Mouse (Mus musculus) midbrain, postnatal 0 days (tissue): ENCODE results near the gene Wiz. TPM values are rescaled to one million over a fixed set of nuclear protein-coding genes. Genes with fewer than 3 reads are reported as not detected.

Experiments used
- ATAC-seq: fragments of 200-750 bp; cut with Nextera tagmentation; 2 replicates; pipeline ENCODE4 v1.8.0; 2017; ENCODE audit warnings: moderate number of reproducible peaks, mild to moderate bottlenecking, moderate TSS enrichment, moderate library complexity; ENCODE audit not compliant: low FRiP score
- DNase-seq: peaks from one replicate; pipeline ENCODE4 v3.0.0-alpha.2; 2015; ENCODE audit warnings: low spot score
- H3K27ac ChIP-seq: fragments of 300-500 bp; sonication (generic); 2 replicates; pipeline ENCODE4 v1.5.1; 2014; ENCODE audit warnings: low read depth, mild to moderate bottlenecking, low read length, mixed read lengths
- H3K27me3 ChIP-seq: fragments of 300-500 bp; sonication (generic); 2 replicates; pipeline ENCODE4 v1.6.1; 2014; ENCODE audit warnings: low read length, control low read depth, mixed read lengths; ENCODE audit not compliant: insufficient read depth
- H3K36me3 ChIP-seq: fragments of 300-500 bp; sonication (generic); 2 replicates; pipeline ENCODE4 v1.6.1; 2014; ENCODE audit warnings: low read length, control low read depth, mixed read lengths; ENCODE audit not compliant: insufficient read depth
- H3K4me1 ChIP-seq: fragments of 300-500 bp; sonication (generic); 2 replicates; pipeline ENCODE4 v1.6.1; 2014; ENCODE audit warnings: mild to moderate bottlenecking, control low read depth, antibody characterized with exemption, low read length, mixed read lengths; ENCODE audit not compliant: insufficient read depth
- H3K4me2 ChIP-seq: fragments of 300-500 bp; sonication (generic); 2 replicates; pipeline ENCODE4 v1.6.1; 2014; ENCODE audit warnings: low read depth, mild to moderate bottlenecking, low read length, mixed read lengths; ENCODE audit not compliant: poor library complexity, severe bottlenecking
- H3K4me3 ChIP-seq: fragments of 300-500 bp; sonication (generic); 2 replicates; pipeline ENCODE4 v1.5.1; 2014; ENCODE audit warnings: low read depth, mild to moderate bottlenecking, low read length, moderate library complexity
- H3K9ac ChIP-seq: fragments of 300-500 bp; sonication (generic); replicated peaks from 2 replicates; pipeline ENCODE4 v1.6.1; 2014; ENCODE audit warnings: mild to moderate bottlenecking, low read length, moderate library complexity, mixed read lengths; ENCODE audit not compliant: poor library complexity, severe bottlenecking
- H3K9me3 ChIP-seq: fragments of 300-500 bp; sonication (generic); 2 replicates; pipeline ENCODE4 v1.6.1; 2016; ENCODE audit warnings: low read length, control low read depth
- CTCF ChIP-seq: IDR thresholded peaks from 2 replicates; pipeline ENCODE4 v1.5.1; 2016; ENCODE audit warnings: antibody characterized with exemption, mild to moderate bottlenecking
- WGBS: fragments of 180-500 bp; shearing (Covaris S2); extraction: QIAGEN DNeasy Blood & Tissue Kit; methylation state at CpG from one replicate; pipeline ENCODE4 v1.1.7; 2014; 5-methylcytosine and 5-hydroxymethylcytosine counted together
- polyA plus RNA-seq: library from polyadenylated mRNA; unstranded; fragments of >200 nt; fragmentation: Nextera tagmentation; extraction: Ambion mirVana; gene quantifications from 2 replicates; pipeline ENCODE4 v1.2.1, GENCODE M21; 2015
- total RNA-seq: library from RNA; depleted of rRNA; stranded (reverse); fragments of >200 nt; gene quantifications from 2 replicates; pipeline ENCODE4 v1.2.3, GENCODE M21; 2014

Gene Wiz
- total and polyA plus RNA-seq, 2 experiments from 2014 or later = 41.3 to 68.0 TPM

- WGBS = 90% methylated on average over 15 of the region's 15 CpGs
- H3K9me3 ChIP-seq = no peaks in the 10 kb centered on the region
- no peak for ATAC-seq
These were observed 12.8 kb downstream of the Wiz start for GRCm38 (mm10) chr17:32376475-32376874.

DNA sequence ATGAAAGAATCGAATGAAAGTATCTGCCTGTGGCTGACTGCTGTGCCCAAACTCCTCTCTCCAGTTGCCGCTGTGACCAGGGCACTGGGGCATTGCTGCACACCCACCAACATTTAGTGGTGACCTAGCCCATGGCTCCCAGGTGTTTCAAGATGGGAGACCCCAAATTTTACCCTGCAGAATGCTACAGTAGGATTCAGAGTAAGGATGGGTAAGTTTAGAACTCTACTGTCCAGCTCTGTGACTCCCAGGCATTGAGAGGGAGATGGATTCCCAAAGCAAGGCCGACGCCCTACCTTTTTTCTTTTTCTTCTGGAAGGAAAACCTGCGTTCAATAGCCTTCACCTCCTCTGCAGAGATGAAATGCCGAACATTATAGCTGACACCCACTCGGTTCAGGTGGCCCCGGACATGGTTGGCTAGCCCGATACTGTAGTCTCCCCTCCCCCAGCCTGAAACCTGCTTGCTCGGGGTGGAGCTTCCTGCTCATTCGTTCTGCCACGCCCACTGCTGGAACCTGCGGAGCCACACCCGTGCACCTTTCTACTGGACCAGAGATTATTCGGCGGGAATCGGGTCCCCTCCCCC lies 20.2 kb downstream of the Wiz start:
- no peak overlapping the region for H3K4me3 ChIP-seq
- H3K27me3 ChIP-seq = no peaks in the 10 kb centered on the region
- no peak overlapping the region for H3K27ac ChIP-seq
- no peaks in the 10 kb centered on the region for H3K9me3 ChIP-seq
- 27% methylated on average over 10 of the region's 17 CpGs for WGBS
- no peaks in the 10 kb centered on the region; the same call in 1 of the 2 replicates for H3K4me1 ChIP-seq
- no peak overlapping the region for H3K4me2 ChIP-seq
- TF ChIP-seq CTCF = no peak
- DNase-seq = no peak
- no peak for ATAC-seq
- H3K36me3 ChIP-seq = peaks cover 12% of the 10 kb centered on the region; the same call in 1 of the 2 replicates
- no peak overlapping the region for H3K9ac ChIP-seq

More at GRCm38 (mm10) chr17:32376475-32376874, 12.8 kb downstream of the Wiz start:
- TF ChIP-seq CTCF = no peak
- H3K27ac ChIP-seq = no peak overlapping the region
- no peak overlapping the region for H3K4me2 ChIP-seq
- no peaks in the 10 kb centered on the region for H3K27me3 ChIP-seq
- H3K4me1 ChIP-seq = no peaks in the 10 kb centered on the region
- H3K4me3 ChIP-seq = no peak overlapping the region
- no peak for DNase-seq
- H3K36me3 ChIP-seq = peaks cover 30% of the 10 kb centered on the region
- H3K9ac ChIP-seq = no peak overlapping the region

- Histone ChIP-seq H3K4me3 (no peak overlapping the region), H3K36me3 (peaks cover 12% of the 10 kb centered on the region; the same call in 1 of the 2 replicates), H3K9ac (no peak overlapping the region), H3K9me3 (no peaks in the 10 kb centered on the region), H3K4me2 (no peak overlapping the region), H3K4me1 (peaks cover 9% of the 10 kb centered on the region), H3K27ac (no peak overlapping the region), H3K27me3 (no peaks in the 10 kb centered on the region)
- DNase-seq (no peak), ATAC-seq (no peak)
- 93% methylated on average over 11 of the region's 11 CpGs for WGBS
- TF ChIP-seq CTCF = no peak
These were observed 21.5 kb downstream of the Wiz start for GRCm38 (mm10) chr17:32367706-32368105.

- peaks cover 24% of the 10 kb centered on the region; the same call in 1 of the 2 replicates for H3K36me3 ChIP-seq
- DNase-seq (no peak), ATAC-seq (no peak)
- H3K27me3 ChIP-seq = no peaks in the 10 kb centered on the region
- no peak overlapping the region for H3K27ac ChIP-seq
- no peaks in the 10 kb centered on the region for H3K9me3 ChIP-seq
- WGBS = 93% methylated on average over 1 of the region's 1 CpGs
- no peak overlapping the region for H3K4me2 ChIP-seq
- H3K4me1 ChIP-seq = peaks cover 11% of the 10 kb centered on the region
- no peak overlapping the region for H3K9ac ChIP-seq
- TF ChIP-seq CTCF = no peak
- H3K4me3 ChIP-seq = no peak overlapping the region
These were observed 23.9 kb downstream of the Wiz start for GRCm38 (mm10) chr17:32365296-32365695.

DNA sequence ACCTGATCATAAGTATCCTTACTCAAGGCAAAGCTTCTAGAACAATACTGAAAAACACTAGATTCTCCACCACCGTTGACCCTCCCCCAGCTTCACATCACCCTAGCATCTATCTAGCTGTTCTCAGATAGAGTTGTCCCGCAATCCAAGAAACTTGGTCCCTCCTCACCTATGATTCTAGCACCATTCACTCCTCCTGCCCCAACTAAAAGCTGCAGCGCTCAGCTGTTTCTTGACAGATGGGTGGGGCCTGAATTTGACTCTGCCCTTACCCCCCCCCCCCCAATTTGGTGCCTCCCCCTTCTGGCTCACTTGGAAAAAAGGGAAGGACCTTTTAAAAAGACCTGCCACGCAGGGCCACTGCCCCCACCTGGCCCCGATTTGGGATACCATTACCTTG lies 24.4 kb downstream of the Wiz start:
- DNase-seq (no peak), ATAC-seq (peak; percentile 15; the same call in 1 of the 2 replicates)
- peaks cover 11% of the 10 kb centered on the region for H3K4me1 ChIP-seq
- peak overlapping the region; percentile 73 for H3K27ac ChIP-seq
- peaks cover 29% of the 10 kb centered on the region for H3K36me3 ChIP-seq
- no peaks in the 10 kb centered on the region for H3K27me3 ChIP-seq
- H3K9me3 ChIP-seq = no peaks in the 10 kb centered on the region
- H3K9ac ChIP-seq = peak overlapping the region; percentile 93
- WGBS = 65% methylated on average over 5 of the region's 5 CpGs
- H3K4me2 ChIP-seq = peak overlapping the region; percentile 85
- TF ChIP-seq CTCF = no peak
- H3K4me3 ChIP-seq = peak overlapping the region; percentile 90

DNA sequence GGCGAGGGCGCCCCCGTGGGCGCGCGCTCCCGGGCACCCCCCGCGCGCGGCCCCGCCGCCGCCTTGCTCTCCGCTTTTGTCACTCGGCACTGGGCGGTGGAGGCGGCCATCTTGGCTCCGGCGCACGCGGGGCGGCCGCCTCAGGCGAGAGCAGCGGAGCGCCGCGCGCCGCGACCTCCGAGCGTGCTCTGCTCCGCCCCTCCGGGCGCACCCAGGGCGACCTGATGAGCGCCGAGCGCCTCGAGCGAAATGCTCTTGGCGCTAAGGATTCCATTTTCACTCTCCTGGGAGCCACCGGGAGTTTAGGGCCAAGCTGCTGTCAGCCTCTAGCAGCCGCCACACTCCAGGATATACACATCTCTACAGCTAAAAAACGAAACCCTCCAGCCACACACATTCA lies 24.9 kb downstream of the Wiz start:
- H3K9me3 ChIP-seq = no peaks in the 10 kb centered on the region
- peak; percentile 38; the same call in 1 of the 2 replicates for TF ChIP-seq CTCF
- H3K4me3 ChIP-seq = peak overlapping the region; percentile 90
- H3K4me2 ChIP-seq = peak overlapping the region; percentile 85
- H3K27me3 ChIP-seq = no peaks in the 10 kb centered on the region
- 0% methylated on average over 42 of the region's 47 CpGs for WGBS
- peak overlapping the region; percentile 93 for H3K9ac ChIP-seq
- DNase-seq (peak; percentile 97), ATAC-seq (peak; percentile 94)
- H3K36me3 ChIP-seq = peaks cover 33% of the 10 kb centered on the region
- peak overlapping the region; percentile 73 for H3K27ac ChIP-seq
- H3K4me1 ChIP-seq = peaks cover 11% of the 10 kb centered on the region
